Mouse (Mus musculus) stomach, embryonic 16.5 days (tissue): ENCODE data around the gene Arfgap3. TPM values are rescaled to one million over a fixed set of nuclear protein-coding genes. Genes with fewer than 3 reads are reported as not detected.
"Not testable (repeated sequence)": the region's sequence is repeated elsewhere in the genome, so short reads cannot be mapped to it uniquely, and the experiment has no call there.

Experiments used
- ATAC-seq: fragments of 200-750 bp; cut with Nextera tagmentation; 2 replicates; pipeline ENCODE4 v1.8.0; 2017; ENCODE audit warnings: moderate number of reproducible peaks, moderate TSS enrichment; ENCODE audit not compliant: insufficient read depth, low FRiP score
- H3K27ac ChIP-seq: fragments of 300-500 bp; sonication (generic); 2 replicates; pipeline ENCODE4 v1.5.1; 2014; ENCODE audit warnings: low read length
- H3K27me3 ChIP-seq: fragments of 300-500 bp; sonication (generic); 2 replicates; pipeline ENCODE4 v1.6.1; 2014; ENCODE audit warnings: low read length, control low read depth, mixed read lengths; ENCODE audit not compliant: control insufficient read depth, insufficient read depth
- H3K36me3 ChIP-seq: fragments of 300-500 bp; sonication (generic); 2 replicates; pipeline ENCODE4 v1.6.1; 2014; ENCODE audit warnings: low read length; ENCODE audit not compliant: control insufficient read depth, insufficient read depth
- H3K4me1 ChIP-seq: fragments of 300-500 bp; sonication (generic); 2 replicates; pipeline ENCODE4 v1.6.1; 2014; ENCODE audit warnings: low read length, control low read depth, mixed read lengths; ENCODE audit not compliant: control insufficient read depth, insufficient read depth
- H3K4me2 ChIP-seq: fragments of 300-500 bp; sonication (generic); 2 replicates; pipeline ENCODE4 v1.6.1; 2014; ENCODE audit warnings: low read depth, low read length, mixed read lengths
- H3K4me3 ChIP-seq: fragments of 300-500 bp; sonication (generic); replicated peaks from 2 replicates; pipeline ENCODE4 v1.5.1; 2014; ENCODE audit warnings: mild to moderate bottlenecking, low read length
- H3K9ac ChIP-seq: fragments of 300-500 bp; sonication (generic); 2 replicates; pipeline ENCODE4 v1.6.1; 2014; ENCODE audit warnings: low read length
- H3K9me3 ChIP-seq: fragments of 300-500 bp; sonication (generic); replicated peaks from 2 replicates; pipeline ENCODE4 v1.6.1; 2016; ENCODE audit warnings: low read length, control low read depth; ENCODE audit not compliant: control insufficient read depth
- WGBS: fragments of 180-500 bp; shearing (Covaris S2); extraction: QIAGEN DNeasy Blood & Tissue Kit; methylation state at CpG from one replicate; pipeline ENCODE4 v1.1.7; 2014; 5-methylcytosine and 5-hydroxymethylcytosine counted together
- polyA plus RNA-seq: library from polyadenylated mRNA; unstranded; fragments of >200 nt; fragmentation: Nextera tagmentation; extraction: Ambion mirVana; gene quantifications from 2 replicates; pipeline ENCODE4 v1.2.1, GENCODE M21; 2015

Arfgap3 gene
- polyA plus RNA-seq, 1 experiment from 2014 or later: 79.9 TPM

- H3K36me3 ChIP-seq, H3K4me2 ChIP-seq, H3K9me3 ChIP-seq, H3K4me1 ChIP-seq, H3K27ac ChIP-seq, ATAC-seq, H3K4me3 ChIP-seq, H3K9ac ChIP-seq, H3K27me3 ChIP-seq: not testable (repeated sequence)
Measured at GRCm38 (mm10) chr15:83274237-83274636, 75.8 kb downstream of the Arfgap3 start.

DNA sequence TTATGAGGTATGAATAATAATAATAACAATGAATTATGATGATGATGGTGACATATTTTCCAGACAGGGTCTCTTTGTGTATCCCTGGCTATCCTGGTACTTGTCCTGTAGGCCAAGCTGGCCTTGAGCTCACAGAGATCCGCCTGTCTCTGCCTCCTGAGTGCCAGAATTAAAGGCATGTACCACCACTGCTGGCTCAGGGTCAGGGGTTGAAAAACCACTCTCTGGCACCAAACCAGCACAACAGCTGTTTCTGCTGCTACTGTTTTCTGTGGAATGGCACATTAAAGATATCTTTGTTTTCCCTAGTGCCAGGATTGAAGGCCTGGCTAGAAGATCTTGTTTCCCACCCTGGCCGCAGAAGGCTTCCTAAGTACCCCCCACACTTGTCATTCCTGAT lies 77.0 kb downstream of the Arfgap3 start:
- WGBS: 80% methylated on average over 2 of the region's 2 CpGs
- Histone ChIP-seq H3K27ac (no peak overlapping the region), H3K4me2 (no peak overlapping the region), H3K27me3 (no peaks in the 10 kb centered on the region), H3K9me3 (no peaks in the 10 kb centered on the region), H3K4me3 (no peak overlapping the region), H3K36me3 (no peaks in the 10 kb centered on the region), H3K4me1 (no peaks in the 10 kb centered on the region), H3K9ac (no peak overlapping the region)
- no peak for ATAC-seq

DNA sequence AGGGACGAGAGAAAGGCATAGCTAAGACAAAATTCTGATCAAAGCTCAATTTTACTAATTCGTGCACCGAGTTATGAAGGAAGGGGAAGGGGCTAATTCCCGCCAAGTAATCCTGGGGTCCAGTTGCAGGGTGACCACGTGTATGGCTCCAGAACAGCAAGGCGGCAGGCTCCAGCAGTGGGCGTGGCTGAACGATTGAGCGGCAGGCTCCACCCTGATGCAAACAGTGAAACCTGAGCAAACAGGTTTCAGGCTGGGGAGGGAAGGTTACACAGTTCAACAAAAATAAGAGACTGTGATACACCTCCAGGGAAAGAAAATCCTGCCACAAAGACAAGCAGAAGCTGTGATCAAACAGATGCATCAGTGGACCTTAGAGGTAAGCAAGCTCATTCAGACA lies 78.8 kb downstream of the Arfgap3 start:
- not testable (repeated sequence) for H3K4me1 ChIP-seq
- 27% methylated on average over 9 of the region's 9 CpGs for WGBS

GRCm38 (mm10) chr15:83269985-83270384 lies 80.1 kb downstream of the Arfgap3 start:
- H3K36me3 ChIP-seq, H3K9me3 ChIP-seq: not testable (repeated sequence)

More for the DNA sequence above, 78.8 kb downstream of the Arfgap3 start:
- not testable (repeated sequence) for H3K4me2 ChIP-seq, H3K27me3 ChIP-seq, H3K9ac ChIP-seq, H3K4me3 ChIP-seq, H3K36me3 ChIP-seq, H3K9me3 ChIP-seq
- peak; percentile 40; the same call in 1 of the 2 replicates for ATAC-seq
- peak overlapping the region; percentile 55; the same call in 1 of the 2 replicates for H3K27ac ChIP-seq

DNA sequence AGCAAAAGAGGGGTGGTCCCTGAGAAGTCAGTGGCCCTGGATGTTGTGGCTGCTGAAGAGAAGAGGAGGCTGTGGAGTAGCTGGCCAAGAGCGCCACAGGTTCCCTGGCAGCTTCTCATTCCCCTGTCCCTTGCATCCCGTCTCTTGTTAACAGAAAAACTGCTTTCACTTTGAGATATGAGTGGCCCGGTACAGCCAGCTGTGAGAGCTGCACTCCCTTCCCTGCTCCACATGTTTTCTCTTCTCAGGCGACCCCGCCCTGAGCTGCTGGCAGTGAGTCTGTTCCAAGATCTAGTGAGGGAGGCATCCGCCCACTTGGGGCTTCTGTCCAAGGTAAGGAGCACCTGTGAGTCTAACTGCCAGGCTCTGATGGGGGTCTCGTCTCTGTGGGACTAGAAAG lies 81.6 kb downstream of the Arfgap3 start:
- not testable (repeated sequence) for H3K27ac ChIP-seq, H3K9ac ChIP-seq, H3K4me3 ChIP-seq, H3K4me1 ChIP-seq, H3K9me3 ChIP-seq, ATAC-seq, H3K27me3 ChIP-seq, H3K36me3 ChIP-seq
- peak overlapping the region; percentile 29; the same call in 1 of the 2 replicates for H3K4me2 ChIP-seq
- 30% methylated on average over 6 of the region's 7 CpGs for WGBS

More at GRCm38 (mm10) chr15:83269985-83270384, 80.1 kb downstream of the Arfgap3 start:
- not testable (repeated sequence) for H3K4me2 ChIP-seq, H3K27me3 ChIP-seq, H3K4me1 ChIP-seq, H3K4me3 ChIP-seq, ATAC-seq, H3K27ac ChIP-seq, H3K9ac ChIP-seq
- WGBS: 48% methylated on average over 6 of the region's 6 CpGs

DNA sequence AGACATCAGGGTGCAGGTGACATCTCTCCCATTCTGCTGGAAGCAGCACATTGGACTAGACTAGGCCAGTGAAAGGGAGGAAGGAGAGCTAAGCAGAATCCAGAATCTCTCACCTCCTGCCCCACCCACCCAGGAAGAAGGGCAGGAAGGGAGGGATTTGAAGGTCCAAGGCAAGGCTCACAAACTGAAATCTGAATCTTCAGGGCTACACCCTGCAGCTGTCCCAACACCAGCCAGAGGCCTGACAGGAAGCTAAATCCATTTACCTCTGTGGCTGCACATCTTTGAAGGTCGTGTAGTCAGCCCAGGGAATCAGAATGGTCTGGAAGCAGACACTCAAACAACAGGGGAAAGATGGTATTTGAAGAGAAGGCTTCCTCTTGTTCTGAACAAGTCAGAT lies 84.8 kb downstream of the Arfgap3 start:
- H3K9me3 ChIP-seq: no peaks in the 10 kb centered on the region
- no peak overlapping the region for H3K4me2 ChIP-seq
- H3K4me3 ChIP-seq: no peak overlapping the region
- H3K36me3 ChIP-seq: no peaks in the 10 kb centered on the region
- ATAC-seq: no peak
- H3K9ac ChIP-seq: no peak overlapping the region
- 26% methylated on average over 1 of the region's 1 CpGs for WGBS
- no peak overlapping the region for H3K27ac ChIP-seq
- H3K4me1 ChIP-seq: 0 out of 2 replicates have a peak, but pooled peaks cover 4% of the 10 kb centered on the region
- H3K27me3 ChIP-seq: no peaks in the 10 kb centered on the region

- WGBS: 77% methylated on average over 5 of the region's 5 CpGs
- Histone ChIP-seq H3K4me2 (no peak overlapping the region), H3K4me1 (0 out of 2 replicates have a peak, but pooled peaks cover 4% of the 10 kb centered on the region), H3K27ac (no peak overlapping the region), H3K9ac (no peak overlapping the region), H3K27me3 (no peaks in the 10 kb centered on the region), H3K9me3 (no peaks in the 10 kb centered on the region), H3K4me3 (no peak overlapping the region), H3K36me3 (no peaks in the 10 kb centered on the region)
- ATAC-seq: no peak
Measured at GRCm38 (mm10) chr15:83263405-83263804, 86.6 kb downstream of the Arfgap3 start.

- 57% methylated on average over 13 of the region's 13 CpGs for WGBS
- Histone ChIP-seq H3K9me3 (peaks cover 4% of the 10 kb centered on the region; the same call in 1 of the 2 replicates), H3K27me3 (no peaks in the 10 kb centered on the region), H3K36me3 (no peaks in the 10 kb centered on the region), H3K4me1 (no peaks in the 10 kb centered on the region), H3K4me3 (no peak overlapping the region), H3K4me2 (no peak overlapping the region), H3K27ac (no peak overlapping the region), H3K9ac (0 out of 2 replicates have a peak overlapping the region, but pooled peaks have one; percentile 0)
- no peak for ATAC-seq
Measured at GRCm38 (mm10) chr15:83257906-83258305, 92.1 kb downstream of the Arfgap3 start.

- no peak overlapping the region for H3K4me2 ChIP-seq
- no peaks in the 10 kb centered on the region for H3K4me1 ChIP-seq
- no peak overlapping the region for H3K4me3 ChIP-seq
- 74% methylated on average over 4 of the region's 4 CpGs for WGBS
- no peak for ATAC-seq
- H3K27ac ChIP-seq: no peak overlapping the region
- no peaks in the 10 kb centered on the region for H3K27me3 ChIP-seq
- peaks cover 4% of the 10 kb centered on the region; the same call in 1 of the 2 replicates for H3K9me3 ChIP-seq
- no peak overlapping the region for H3K9ac ChIP-seq
- H3K36me3 ChIP-seq: no peaks in the 10 kb centered on the region
Measured at GRCm38 (mm10) chr15:83256491-83256890, 93.6 kb downstream of the Arfgap3 start.

- no peak for ATAC-seq
- H3K27ac ChIP-seq: no peak overlapping the region
Measured at GRCm38 (mm10) chr15:83255944-83256343, 94.1 kb downstream of the Arfgap3 start.

More at GRCm38 (mm10) chr15:83255944-83256343, 94.1 kb downstream of the Arfgap3 start:
- 77% methylated on average over 7 of the region's 7 CpGs for WGBS
- no peak overlapping the region for H3K9ac ChIP-seq
- no peaks in the 10 kb centered on the region for H3K36me3 ChIP-seq
- H3K9me3 ChIP-seq: peaks cover 4% of the 10 kb centered on the region; the same call in 1 of the 2 replicates
- H3K4me1 ChIP-seq: no peaks in the 10 kb centered on the region
- no peak overlapping the region for H3K4me2 ChIP-seq
- no peak overlapping the region for H3K4me3 ChIP-seq
- H3K27me3 ChIP-seq: no peaks in the 10 kb centered on the region
